Mouse (Mus musculus) Muller cell, postnatal 12 days (primary cell): ENCODE measurements around the gene Hspa4.
"Not testable (repeated sequence)": the region's sequence is repeated elsewhere in the genome, so short reads cannot be mapped to it uniquely, and the experiment has no call there.

Experiments used
- DNase-seq: peaks from one replicate; pipeline ENCODE4 v3.0.0-alpha.2; 2015; ENCODE audit errors: inconsistent ontology term

Hspa4 gene

DNA sequence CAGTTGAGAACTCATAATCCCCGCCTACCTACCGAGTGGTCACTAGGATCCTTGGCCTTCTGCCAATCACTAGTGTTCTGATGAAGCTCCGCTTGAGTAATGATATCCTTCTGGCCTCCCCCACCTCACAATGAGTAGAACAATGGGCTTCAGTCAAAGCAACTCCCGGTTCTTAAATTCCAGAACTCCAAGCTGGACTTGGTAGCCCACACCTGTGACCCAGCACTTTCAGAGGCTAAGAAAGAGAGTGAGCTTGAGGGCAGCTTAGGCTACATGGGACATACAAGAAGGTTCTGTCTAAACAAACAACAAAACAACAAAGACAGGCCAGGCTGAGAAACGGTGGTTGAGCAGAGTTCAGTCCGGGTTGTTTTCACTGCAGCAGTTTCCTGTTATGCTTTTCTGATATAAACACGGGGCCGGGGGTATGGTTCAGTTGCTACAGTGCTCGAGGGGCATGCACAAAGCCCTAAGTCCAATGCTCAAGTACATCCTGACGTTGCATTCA, 7.4 kb upstream of the Hspa4 start:
- DNase-seq: peak; percentile 50

DNA sequence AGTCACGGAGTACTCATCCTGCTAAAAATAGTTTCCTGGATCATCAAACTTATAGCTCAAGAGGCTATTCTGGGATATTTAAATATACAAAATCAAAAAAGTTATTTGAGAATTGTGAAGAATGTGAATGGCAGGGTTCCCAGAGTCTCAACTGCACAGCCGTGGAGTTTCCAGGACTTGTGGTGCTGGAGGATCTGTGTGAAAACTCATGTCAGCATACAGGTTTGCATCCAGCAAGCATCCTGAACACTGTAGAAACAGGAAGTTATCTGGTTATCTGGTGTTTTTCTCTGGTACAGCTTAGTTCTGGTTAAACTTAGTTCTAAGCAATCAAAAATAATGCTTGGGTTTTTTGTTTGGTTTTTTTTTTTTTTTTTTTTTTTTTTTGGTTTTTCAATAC, 6.7 kb upstream of the Hspa4 start:
- DNase-seq: peak; percentile 42

DNA sequence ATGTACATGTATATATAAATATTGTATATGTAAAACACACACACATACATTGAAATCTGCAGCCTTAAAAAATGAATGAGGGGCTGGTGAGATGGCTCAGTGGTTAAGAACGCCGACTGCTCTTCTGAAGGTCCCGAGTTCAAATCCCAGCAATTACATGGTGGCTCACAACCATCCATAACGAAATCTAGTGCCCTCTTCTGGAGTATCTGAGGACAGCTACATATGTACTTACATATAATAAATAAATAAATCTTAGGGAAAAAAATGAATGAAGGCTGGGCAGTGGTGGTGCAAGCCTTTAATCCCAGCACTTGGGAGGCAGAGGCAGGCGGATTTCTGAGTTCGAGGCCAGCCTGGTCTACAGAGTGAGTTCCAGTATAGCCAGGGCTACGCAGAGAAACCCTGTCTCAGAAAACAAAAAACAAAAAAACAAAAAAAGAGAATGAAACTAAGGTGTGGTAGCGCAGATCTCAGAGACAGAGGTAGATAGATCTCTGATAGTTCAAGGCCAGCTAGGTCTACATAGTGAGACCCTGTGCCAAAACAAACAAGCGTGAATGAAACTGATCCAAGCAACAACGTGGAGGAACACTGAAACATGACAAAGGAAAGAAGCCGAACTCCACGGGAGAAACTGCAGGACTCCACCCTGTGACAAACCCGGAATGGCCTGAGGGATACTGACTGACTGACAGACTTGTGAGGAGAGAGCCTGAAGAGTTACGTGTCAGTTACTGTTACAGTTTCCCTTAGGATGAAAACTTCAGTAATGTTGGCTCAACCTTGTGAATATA, 4.0 kb upstream of the Hspa4 start:
- DNase-seq: no peak

DNA sequence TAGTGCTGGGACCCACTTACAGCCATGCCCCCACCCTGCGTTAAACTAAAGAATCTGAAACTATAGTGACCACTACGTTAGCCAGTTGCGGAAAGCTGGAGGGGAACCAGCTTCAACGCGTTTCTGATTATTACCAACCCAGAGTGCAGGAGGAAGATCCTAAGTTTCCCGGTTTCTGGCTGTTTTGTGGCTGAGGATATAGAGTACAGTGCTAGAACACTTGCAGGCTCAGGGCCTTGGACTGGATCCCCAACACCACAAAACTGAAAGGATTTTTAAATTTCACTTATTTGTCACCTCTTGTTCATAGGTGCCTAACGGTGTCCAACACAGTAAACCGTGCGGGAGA, 884 bp upstream of the Hspa4 start:
- no peak for DNase-seq

DNA sequence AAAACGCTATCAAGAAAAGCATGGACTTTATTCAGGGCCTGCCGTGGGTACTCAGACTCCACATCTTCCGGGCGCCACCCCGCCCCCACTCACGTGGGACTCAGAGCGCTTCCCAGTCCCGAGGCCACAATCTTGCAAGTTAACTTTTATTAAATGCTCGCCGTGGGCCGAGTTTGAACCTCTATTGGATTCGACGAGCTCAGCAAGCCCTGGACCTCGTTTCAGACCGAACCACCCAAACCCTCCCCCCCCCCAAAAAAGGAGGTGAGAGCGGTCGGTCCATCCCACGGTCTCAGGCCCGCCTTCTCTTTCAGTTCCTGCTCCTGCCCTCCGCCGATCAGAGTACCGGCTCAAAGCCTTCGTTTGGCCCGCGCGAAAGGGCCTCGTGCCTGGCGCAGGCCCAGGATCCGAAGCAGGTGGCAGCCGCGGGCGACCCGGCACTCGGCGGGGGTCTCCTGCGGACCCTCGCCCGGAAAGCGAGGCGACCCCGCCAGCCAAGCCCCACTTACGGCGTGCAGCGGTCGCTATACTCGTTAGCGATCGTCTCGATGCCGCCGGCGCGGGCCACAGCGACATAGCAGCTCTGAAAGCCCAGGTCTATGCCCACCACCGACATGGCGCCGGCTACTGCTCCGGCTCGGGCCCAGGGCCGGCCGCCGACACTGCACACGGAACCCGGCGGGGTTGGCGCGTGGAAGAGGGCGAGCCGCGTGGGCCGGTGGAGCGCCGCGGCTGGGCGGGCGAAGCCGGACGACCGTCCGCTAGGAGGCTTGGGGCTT, 517 bp downstream of the Hspa4 start:
- peak; percentile 74 for DNase-seq

GRCm38 (mm10) chr11:53297947-53298860, 2.1 kb downstream of the Hspa4 start:
- no peak for DNase-seq

- DNase-seq: no peak
Observed at GRCm38 (mm10) chr11:53296880-53297279, 3.4 kb downstream of the Hspa4 start.

GRCm38 (mm10) chr11:53294441-53294840, 5.8 kb downstream of the Hspa4 start:
- no peak for DNase-seq

DNA sequence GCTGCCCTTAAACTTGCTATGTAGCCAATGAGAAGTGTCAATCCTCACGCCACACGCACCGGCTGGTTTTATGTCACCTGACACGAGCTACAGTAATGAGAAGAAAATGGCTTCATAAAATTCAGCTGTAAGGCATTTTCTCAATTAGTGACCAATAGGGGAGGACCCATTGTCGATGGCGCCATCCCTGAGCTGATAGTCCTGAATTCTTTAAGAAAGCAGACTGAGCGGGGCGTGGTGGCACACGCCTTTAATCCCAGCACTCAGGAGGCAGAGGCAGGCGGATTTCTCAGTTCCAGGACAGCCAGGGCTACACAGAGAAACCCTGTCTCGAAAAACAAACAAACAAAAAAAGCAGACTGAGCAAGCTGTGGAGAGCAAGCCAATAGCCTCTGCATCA, 9.4 kb downstream of the Hspa4 start:
- no peak for DNase-seq

DNA sequence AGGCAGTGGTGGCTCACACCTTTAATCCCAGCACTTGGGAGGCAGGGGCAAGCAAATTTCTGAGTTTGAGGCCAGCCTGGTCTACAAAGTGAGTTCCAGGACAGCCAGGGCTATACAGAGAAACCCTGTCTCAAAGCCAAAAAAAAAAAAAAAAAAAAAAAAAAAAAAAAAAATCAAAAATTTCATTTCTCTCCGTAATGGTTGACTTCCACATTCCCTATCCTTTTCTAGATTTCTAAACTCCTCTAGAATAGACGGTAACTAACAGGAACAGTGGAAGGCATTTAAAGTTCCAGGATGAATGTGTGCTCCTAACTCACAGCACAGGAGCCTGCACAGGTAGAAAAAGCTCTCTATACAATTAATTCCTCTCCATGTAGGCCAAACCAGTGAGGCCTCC, 10.1 kb downstream of the Hspa4 start:
- not testable (repeated sequence) for DNase-seq

- no peak for DNase-seq
Observed at GRCm38 (mm10) chr11:53285885-53286284, 14.4 kb downstream of the Hspa4 start.

GRCm38 (mm10) chr11:53278411-53278810, 21.8 kb downstream of the Hspa4 start:
- DNase-seq: no peak

DNA sequence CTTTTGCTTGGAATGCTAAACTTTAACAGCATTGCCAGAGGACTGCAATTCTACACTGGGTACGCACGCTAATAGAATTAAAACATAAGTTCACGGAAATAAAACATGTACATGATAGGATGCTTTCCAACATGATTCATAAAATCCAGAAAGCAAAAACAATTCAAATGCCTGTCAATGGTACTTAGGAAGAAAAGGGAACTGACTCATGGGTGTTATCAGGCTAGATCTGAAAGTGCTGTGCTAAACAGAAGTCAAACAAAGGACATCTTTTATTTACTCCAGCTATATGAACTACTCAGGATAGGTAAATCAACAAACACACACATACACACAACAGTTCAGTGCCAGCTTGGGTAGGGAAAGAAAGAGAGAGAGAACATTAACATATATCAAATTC, 24.9 kb downstream of the Hspa4 start:
- DNase-seq: no peak

DNA sequence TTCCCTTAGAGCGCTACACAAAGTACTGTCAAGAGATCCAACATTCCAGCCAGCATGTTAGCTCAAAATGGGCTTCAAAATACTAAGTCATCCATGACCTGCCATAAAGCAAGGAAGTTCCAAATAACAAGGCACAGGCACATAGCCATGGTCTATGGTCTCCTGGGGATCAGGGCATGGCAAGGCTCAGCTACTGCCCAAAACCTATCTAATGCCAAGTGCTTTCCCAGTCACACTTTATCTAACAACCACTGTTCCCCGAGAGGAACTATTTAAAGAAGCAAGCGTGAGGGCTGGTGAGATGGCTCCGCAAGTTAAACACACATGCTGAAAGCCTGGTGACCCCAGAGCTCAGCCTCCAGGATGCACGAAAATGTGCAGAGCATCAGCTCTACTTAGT, 26.9 kb downstream of the Hspa4 start:
- DNase-seq: no peak

DNA sequence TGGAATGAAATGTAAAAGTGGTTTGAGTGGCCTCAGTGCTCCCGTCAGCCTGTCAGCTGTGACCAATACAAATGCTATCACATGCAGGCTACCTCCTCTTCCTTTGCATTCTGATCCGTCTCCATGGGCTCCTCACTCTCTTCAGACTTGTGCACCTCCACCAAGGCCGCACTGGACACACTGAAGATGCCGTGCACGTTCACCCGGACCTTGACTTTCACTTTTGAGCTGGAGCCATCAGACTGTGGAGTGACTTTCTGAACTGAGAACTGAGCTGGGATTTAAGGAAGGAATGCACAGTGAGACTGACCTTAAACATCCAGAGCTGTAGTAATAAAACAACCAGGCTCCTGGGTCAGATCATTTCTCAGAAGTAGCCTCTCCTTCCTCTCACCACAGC, 30.7 kb downstream of the Hspa4 start:
- no peak for DNase-seq

DNA sequence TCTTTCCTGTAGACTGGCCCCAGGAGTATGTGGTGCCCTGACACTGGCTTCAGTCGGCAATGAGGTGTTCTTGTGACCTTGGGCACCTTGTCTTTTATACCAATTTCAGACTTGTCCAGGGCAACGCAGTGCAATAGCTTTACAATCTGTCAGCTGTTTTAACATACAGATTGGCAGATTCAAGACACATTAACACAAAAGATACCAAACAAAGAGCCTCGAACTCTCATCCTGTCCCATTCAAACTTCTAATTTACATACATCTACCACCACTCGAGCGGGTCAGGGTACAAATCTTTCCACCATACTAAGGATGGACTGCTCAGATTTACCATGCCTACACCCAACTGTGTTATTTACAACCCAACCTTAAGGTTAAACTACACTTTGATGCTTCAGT, 39.7 kb downstream of the Hspa4 start:
- DNase-seq: no peak

DNA sequence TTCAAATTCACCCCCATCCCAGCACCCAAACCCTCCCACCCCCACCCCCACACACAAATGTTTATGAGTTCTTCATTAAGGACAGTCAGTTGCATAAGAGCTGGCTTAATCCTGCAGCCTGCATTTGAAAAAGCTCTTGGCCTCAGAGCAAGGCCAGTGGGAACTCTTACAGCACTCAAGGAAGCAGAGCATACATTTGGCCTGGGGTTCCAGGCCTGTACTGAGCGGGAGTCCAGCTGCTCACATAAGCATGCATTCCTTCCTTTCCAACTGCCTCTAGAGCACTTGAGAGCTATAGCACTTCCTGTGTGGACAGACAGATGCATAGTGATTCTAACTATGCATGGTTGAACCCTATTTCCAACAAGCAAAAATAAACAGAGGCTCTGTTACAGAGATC, 40.2 kb downstream of the Hspa4 start:
- no peak for DNase-seq

DNA sequence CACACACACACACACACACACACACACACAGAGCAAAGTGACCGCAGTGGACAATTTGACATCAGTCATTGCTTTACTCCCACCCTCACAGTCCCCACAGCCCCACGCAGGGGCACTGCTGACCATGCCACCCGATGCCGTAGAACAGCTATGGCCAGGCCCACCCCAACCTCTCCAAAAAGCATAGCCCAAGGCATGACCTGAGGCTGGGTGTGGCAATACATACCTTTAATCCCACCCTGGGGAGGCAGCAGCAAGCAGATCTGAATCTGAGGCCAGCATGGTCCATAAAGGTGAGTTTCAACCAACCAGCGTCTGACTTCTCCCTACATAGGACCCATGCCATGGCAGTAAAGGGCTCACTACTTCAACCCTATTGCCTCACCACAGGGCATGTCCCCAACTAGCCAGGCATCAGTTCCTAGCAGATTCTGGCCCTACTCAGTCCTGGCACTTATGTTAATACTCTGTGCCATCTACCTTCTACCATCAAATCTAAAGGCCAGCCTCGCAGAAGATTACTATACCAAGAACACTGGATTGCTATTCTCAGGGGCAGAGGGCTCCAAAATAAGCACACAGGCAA, 41.1 kb downstream of the Hspa4 start:
- DNase-seq: no peak

DNA sequence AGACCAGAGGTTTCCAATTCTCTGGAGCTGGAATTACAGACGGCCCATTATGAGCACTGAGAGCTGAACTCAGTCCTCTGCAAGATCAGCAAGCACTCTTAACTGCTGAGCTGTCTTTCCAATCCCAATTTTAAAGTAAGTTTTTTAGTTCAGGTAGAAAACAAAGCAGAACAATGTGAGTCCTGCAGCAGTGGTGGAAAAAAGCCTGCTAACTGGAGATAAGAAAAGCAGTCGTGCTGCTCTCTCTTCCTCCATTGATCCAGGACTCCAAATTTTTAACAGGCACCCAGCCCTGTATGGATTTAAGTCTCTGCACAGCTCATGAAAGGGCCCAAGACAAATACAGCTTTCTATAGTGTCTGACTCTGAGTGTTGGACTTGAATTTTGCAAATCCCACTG, 43.3 kb downstream of the Hspa4 start:
- DNase-seq: no peak

GRCm38 (mm10) chr11:53254926-53255325, 45.3 kb downstream of the Hspa4 start:
- DNase-seq: no peak

DNA sequence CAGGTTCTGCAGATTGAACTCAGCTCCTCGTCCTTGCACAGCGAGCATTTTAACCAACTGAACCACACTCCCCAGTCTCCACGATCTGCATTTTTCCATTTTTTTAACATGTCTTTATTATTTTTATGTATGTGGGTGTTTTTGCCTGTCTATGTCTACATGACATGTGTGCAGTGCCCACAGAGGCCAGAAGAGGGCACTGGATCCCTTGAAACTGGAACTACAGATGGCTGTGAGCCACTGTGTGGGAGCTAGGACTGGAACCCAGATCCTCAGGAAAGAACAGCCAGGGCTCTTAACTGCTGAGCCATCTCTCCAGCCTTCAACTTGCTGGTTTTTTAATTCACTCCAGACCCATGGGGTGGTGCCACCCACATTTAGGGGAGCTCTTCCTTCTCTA, 45.8 kb downstream of the Hspa4 start:
- DNase-seq: no peak
